ENCODE assay signal across 16 mouse cellular contexts in the genomic region with DNA sequence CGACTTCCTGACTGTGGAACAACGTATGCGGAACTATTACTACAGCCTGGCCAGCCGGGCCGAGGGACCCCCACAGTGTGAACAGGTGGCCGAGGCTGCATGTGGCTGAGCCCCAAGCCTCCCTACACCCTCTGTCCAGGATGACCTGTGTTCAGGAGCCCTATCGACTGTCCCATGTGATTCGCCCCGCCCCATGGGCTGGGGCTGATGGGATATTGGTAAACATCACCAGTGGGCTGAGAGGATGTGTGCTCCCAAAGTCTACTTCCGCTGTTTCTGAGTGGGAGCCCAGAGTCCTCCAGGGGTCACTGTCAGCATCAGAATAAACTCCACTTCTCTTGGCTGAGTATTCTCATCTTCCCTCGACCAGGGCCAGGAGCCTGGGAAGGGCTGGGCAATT. TPM values are rescaled to one million over a fixed set of nuclear protein-coding genes. Genes with fewer than 3 reads are reported as not detected.
A peak's percentile ranks its signal among the peaks of the same experiment; 100 is the strongest.
DNase-seq lines count a peak whose midpoint lies in the region; ATAC-seq and TF ChIP-seq lines count a peak whose summit lies in the region.
"Had no signal": no experiment of that assay in that cellular context is flagged by ENCODE, and none has a peak within 500 bp of the region (broad histone marks: within the 10 kb centered on the region; RNA-seq: fewer than 3 reads in every experiment).

No protein-coding gene starts in this region.

- TF ChIP-seq CTCF in gastrocnemius, adult 2 months (IDR thresholded peaks at IDR 0.05) = peak; percentile 16; the same call in 1 of the 2 replicates
- TF ChIP-seq CTCF in layer of hippocampus, adult 2 months (conservative IDR thresholded peaks at IDR 0.05) = peak; percentile 44

- no peak overlapping the region for H3K27ac ChIP-seq in gastrocnemius, adult 2 months
- no peak overlapping the region for H3K27ac ChIP-seq in layer of hippocampus, adult 2 months
- no peak overlapping the region for H3K27ac ChIP-seq in forebrain, embryonic 13.5 days
- H3K27ac ChIP-seq: heart, embryonic 13.5 days; hindbrain, embryonic 12.5 days; lung, embryonic 15.5 days; stomach, embryonic 15.5 days had no signal

- intact Hi-C loops in gastrocnemius, adult 2 months (cut with DNase I) = loop anchor here (5.0 kb wide), 1 partner anchor 350 kb away; no protein-coding TSS in a partner anchor
- intact Hi-C loops in gastrocnemius, postnatal 14 days (cut with DNase I; ENCODE audit: low total_unique reads) = loop anchor here (5.0 kb wide), 1 partner anchor 470 kb away; no protein-coding TSS in a partner anchor

- no peaks in the 10 kb centered on the region for H3K9me3 ChIP-seq in forebrain, embryonic 13.5 days (replicated peaks)
- H3K9me3 ChIP-seq: heart, embryonic 13.5 days; hindbrain, embryonic 12.5 days; lung, embryonic 15.5 days; stomach, embryonic 15.5 days had no signal

- no peaks in the 10 kb centered on the region for H3K36me3 ChIP-seq in forebrain, embryonic 13.5 days (ENCODE audit: poor library complexity, severe bottlenecking)
- H3K36me3 ChIP-seq: heart, embryonic 13.5 days; hindbrain, embryonic 12.5 days; lung, embryonic 15.5 days; stomach, embryonic 15.5 days had no signal

- no peaks in the 10 kb centered on the region for H3K27me3 ChIP-seq in forebrain, embryonic 13.5 days
- H3K27me3 ChIP-seq: hindbrain, embryonic 12.5 days; lung, embryonic 15.5 days; stomach, embryonic 15.5 days had no signal

- H3K4me3 ChIP-seq in gastrocnemius, adult 2 months = no peak overlapping the region
- no peak overlapping the region for H3K4me3 ChIP-seq in layer of hippocampus, adult 2 months
- H3K4me3 ChIP-seq in forebrain, embryonic 13.5 days = no peak overlapping the region
- H3K4me3 ChIP-seq: heart, embryonic 13.5 days; hindbrain, embryonic 12.5 days; lung, embryonic 15.5 days; stomach, embryonic 15.5 days had no signal

- WGBS in forebrain, embryonic 13.5 days = 86% methylated on average over 11 of the region's 11 CpGs

- no peak overlapping the region for H3K9ac ChIP-seq in forebrain, embryonic 13.5 days
- H3K9ac ChIP-seq: heart, embryonic 13.5 days; hindbrain, embryonic 12.5 days; lung, embryonic 15.5 days; stomach, embryonic 15.5 days had no signal

- peak; percentile 14 for DNase-seq in gastrocnemius, adult 2 months
- no peak for DNase-seq in gastrocnemius, postnatal 14 days
- DNase-seq in layer of hippocampus, adult 2 months (ENCODE audit: low spot score in 2 of 2) = no peak
- DNase-seq in layer of hippocampus, adult 9-10 months (ENCODE audit: low spot score) = no peak
- DNase-seq in testis, postnatal 10 days (ENCODE audit: low spot score) = peak; percentile 55
- no peak for DNase-seq in testis, postnatal 14 days (ENCODE audit: low spot score)
- DNase-seq in adrenal gland, adult (ENCODE audit: inconsistent age in 2 of 2, low spot score in 1 of 2) = no peak
- DNase-seq: gastrocnemius, postnatal 25 days; kidney, adult 11 months; thymus, postnatal 25 days had no signal

- peaks cover 7% of the 10 kb centered on the region; the same call in 1 of the 2 replicates for H3K4me1 ChIP-seq in forebrain, embryonic 13.5 days
- H3K4me1 ChIP-seq: stomach, embryonic 15.5 days had no signal

- ATAC-seq in forebrain, embryonic 13.5 days = no peak
- ATAC-seq: Patski had no signal

- no peak overlapping the region for H3K4me2 ChIP-seq in forebrain, embryonic 13.5 days
- H3K4me2 ChIP-seq: heart, embryonic 13.5 days; hindbrain, embryonic 12.5 days; lung, embryonic 15.5 days; stomach, embryonic 15.5 days had no signal

RNA-seq across cellular contexts. Expression of a gene that starts 20.9 kb away (rescaled TPM):
- under 1 TPM in 1 of 2 experiments, not detected in 1; 0.84 TPM for total RNA-seq in gastrocnemius, adult 2 months (2021)
- under 1 TPM in 1 of 2 experiments, not detected in 1; 0.39 TPM for total RNA-seq in gastrocnemius, postnatal 14 days (2021)
- total RNA-seq in layer of hippocampus, adult 2 months (2021) = 1 to 10 TPM; 3.9 to 5.0 TPM
- 0.71 and 1.1 TPM in 2 replicates for polyA plus RNA-seq in forebrain, embryonic 13.5 days (2015; fragmentation: Nextera tagmentation; extraction: Ambion mirVana)

Comparison
In these comparisons a context has a peak if more than half of its experiments do, and no peak if none do; other contexts are left out.
1. DNase-seq: peak in gastrocnemius, adult 2 months (single experiment) and testis, postnatal 10 days (single experiment); none in gastrocnemius, postnatal 14 days (single experiment), layer of hippocampus, adult 2 months (0 of 2), layer of hippocampus, adult 9-10 months (single experiment), testis, postnatal 14 days (single experiment) and adrenal gland, adult (0 of 2).